20 mouse cellular contexts compared by ENCODE assay signal in the genomic region with DNA sequence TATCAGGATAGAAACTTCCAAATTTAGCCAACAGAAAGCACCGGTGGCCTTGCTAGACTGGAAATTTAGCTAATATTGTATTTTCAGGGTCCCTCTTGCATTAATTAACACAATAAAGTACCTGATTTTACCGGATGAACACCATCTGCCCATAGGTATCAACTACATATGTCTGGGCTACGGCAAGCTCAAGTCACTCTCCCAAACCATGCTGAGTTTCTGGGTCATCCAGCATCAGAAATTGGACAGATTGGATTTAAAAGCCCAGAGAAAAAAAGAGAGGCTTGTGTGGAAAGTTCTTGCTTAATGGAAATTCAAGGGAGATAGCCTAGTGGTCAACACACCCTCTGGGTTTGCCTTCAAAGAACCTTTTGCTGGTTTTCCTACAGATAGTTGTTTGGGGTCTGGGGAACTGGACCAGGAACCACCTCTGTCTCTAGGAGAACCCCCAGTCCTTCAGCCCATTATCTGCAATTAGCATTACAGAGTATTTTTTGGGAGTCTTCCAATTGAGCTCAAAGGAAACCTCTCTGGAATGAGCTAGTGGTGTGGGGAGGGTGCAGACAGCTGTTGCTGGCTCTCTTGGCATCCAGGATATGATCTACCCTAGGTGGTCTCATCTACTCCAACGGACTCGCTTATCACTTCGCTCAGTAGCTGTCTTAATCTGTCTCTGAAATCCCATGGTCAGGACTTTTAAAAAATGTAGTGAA.
DNase-seq lines count a peak whose midpoint lies in the region; ATAC-seq and TF ChIP-seq lines count a peak whose summit lies in the region.
"Had no signal": no experiment of that assay in that cellular context is flagged by ENCODE, and none has a peak within 500 bp of the region (broad histone marks: within the 10 kb centered on the region; RNA-seq: fewer than 3 reads in every experiment).

No protein-coding gene starts in this region.

- no peak overlapping the region for H3K4me3 ChIP-seq in heart, embryonic 16.5 days (ENCODE audit: low read length)
- no peak overlapping the region for H3K4me3 ChIP-seq in heart, embryonic 10.5 days
- no peak overlapping the region for H3K4me3 ChIP-seq in lung, embryonic 16.5 days (ENCODE audit: low read length)
- no peak overlapping the region for H3K4me3 ChIP-seq in lung, adult 2 months (replicated peaks; ENCODE audit: extremely low read depth, low read depth, low read length)
- H3K4me3 ChIP-seq in olfactory bulb, adult 2 months (ENCODE audit: insufficient read depth, low read depth, low read length) = no peak overlapping the region
- H3K4me3 ChIP-seq: forebrain, embryonic 12.5 days; left cerebral cortex, adult 2 months; liver, embryonic 13.5 days; megakaryocyte, embryonic 14.5 days; neural tube, embryonic 13.5 days had no signal

- peak; percentile 79 for ATAC-seq in cerebellum, adult (ENCODE audit: insufficient number of reproducible peaks, low FRiP score, low TSS enrichment)
- peak; percentile 74 for ATAC-seq in heart, embryonic 16.5 days (replicated peaks; ENCODE audit: extremely low read depth, insufficient read depth, low FRiP score)
- ATAC-seq in lung, embryonic 16.5 days (ENCODE audit: low read depth) = peak; percentile 97
- no peak for ATAC-seq in CD4-positive, CD25-positive, alpha-beta regulatory T cell, adult 4 months
- ATAC-seq: activated CD4-positive, CD25-positive, alpha-beta regulatory T cell, adult 4 months had no signal

- DNase-seq in cerebellum, postnatal 14 days = no peak
- no peak for DNase-seq in heart, embryonic 10.5 days (ENCODE audit: low spot score)
- no peak for DNase-seq in lung, adult 2 months
- DNase-seq: adrenal gland, postnatal 36 days; kidney, adult 2 months; liver, embryonic 13.5 days; right cerebral cortex, postnatal 4 days; thymus, postnatal 14 days had no signal

- WGBS in heart, embryonic 16.5 days = 67% methylated on average over 6 of the region's 6 CpGs
- 81% methylated on average over 6 of the region's 6 CpGs for WGBS in heart, embryonic 10.5 days
- WGBS in lung, embryonic 16.5 days = 75% methylated on average over 6 of the region's 6 CpGs
- 71% methylated on average over 6 of the region's 6 CpGs for WGBS in lung, adult 2 months
- 46% methylated on average over 6 of the region's 6 CpGs for WGBS in olfactory bulb, adult 2 months

- no peaks in the 10 kb centered on the region for H3K27me3 ChIP-seq in heart, embryonic 16.5 days (ENCODE audit: control insufficient read depth, insufficient read depth, low read length)
- H3K27me3 ChIP-seq in heart, embryonic 10.5 days (ENCODE audit: insufficient read depth, poor library complexity, severe bottlenecking) = no peaks in the 10 kb centered on the region
- H3K27me3 ChIP-seq in lung, embryonic 16.5 days (ENCODE audit: control insufficient read depth, insufficient read depth, low read depth, low read length) = no peaks in the 10 kb centered on the region
- H3K27me3 ChIP-seq: CH12.LX; forebrain, embryonic 12.5 days; liver, embryonic 13.5 days; megakaryocyte, embryonic 14.5 days; neural tube, embryonic 13.5 days had no signal

- H3K27ac ChIP-seq in heart, embryonic 16.5 days (ENCODE audit: low read length) = peak overlapping the region; percentile 25; the same call in 1 of the 2 replicates
- H3K27ac ChIP-seq in heart, embryonic 10.5 days = no peak overlapping the region
- peak overlapping the region; percentile 17; the same call in 1 of the 2 replicates for H3K27ac ChIP-seq in lung, embryonic 16.5 days (ENCODE audit: low read length)
- peak overlapping the region; percentile 65; the same call in 1 of the 2 replicates for H3K27ac ChIP-seq in olfactory bulb, adult 2 months (ENCODE audit: insufficient read depth, low read depth, low read length)
- H3K27ac ChIP-seq: forebrain, embryonic 12.5 days; hindbrain, embryonic 14.5 days; left cerebral cortex, adult 2 months; liver, embryonic 13.5 days; neural tube, embryonic 13.5 days had no signal

- H3K4me2 ChIP-seq in heart, embryonic 16.5 days (ENCODE audit: low read depth, low read length) = peak overlapping the region; percentile 5; the same call in 1 of the 2 replicates
- H3K4me2 ChIP-seq in lung, embryonic 16.5 days (ENCODE audit: low read depth, low read length) = no peak overlapping the region
- H3K4me2 ChIP-seq: forebrain, embryonic 12.5 days; hindbrain, embryonic 14.5 days; liver, embryonic 13.5 days; neural tube, embryonic 13.5 days had no signal

- TF ChIP-seq POLR2A in lung, adult 2 months (IDR thresholded peaks at IDR 0.05; ENCODE audit: borderline replicate concordance, extremely low read depth, low read depth, low read length) = no peak
- TF ChIP-seq POLR2A in olfactory bulb, adult 2 months (IDR thresholded peaks at IDR 0.05; ENCODE audit: insufficient read depth, low read depth, low read length) = no peak

- H3K4me1 ChIP-seq in heart, embryonic 16.5 days (ENCODE audit: control insufficient read depth, insufficient read depth, low read length) = peaks cover 17% of the 10 kb centered on the region
- no peaks in the 10 kb centered on the region for H3K4me1 ChIP-seq in heart, embryonic 10.5 days
- H3K4me1 ChIP-seq in lung, embryonic 16.5 days (replicated peaks; ENCODE audit: control insufficient read depth, insufficient read depth, low read length) = peaks cover 6% of the 10 kb centered on the region; the same call in 1 of the 2 replicates
- H3K4me1 ChIP-seq in lung, adult 2 months (ENCODE audit: control insufficient read depth, insufficient read depth, low read length) = no peaks in the 10 kb centered on the region
- H3K4me1 ChIP-seq in olfactory bulb, adult 2 months (ENCODE audit: control insufficient read depth, insufficient read depth, low read length) = peaks cover 12% of the 10 kb centered on the region
- H3K4me1 ChIP-seq: liver, embryonic 13.5 days had no signal

- no peaks in the 10 kb centered on the region for H3K9me3 ChIP-seq in heart, embryonic 16.5 days (replicated peaks; ENCODE audit: control insufficient read depth, low read length)
- H3K9me3 ChIP-seq in heart, embryonic 10.5 days = no peaks in the 10 kb centered on the region
- no peaks in the 10 kb centered on the region for H3K9me3 ChIP-seq in lung, embryonic 16.5 days (ENCODE audit: control insufficient read depth, low read length)
- H3K9me3 ChIP-seq: forebrain, embryonic 12.5 days; liver, embryonic 13.5 days; megakaryocyte, embryonic 14.5 days; neural tube, embryonic 13.5 days had no signal

- TF ChIP-seq CTCF in lung, adult 2 months (IDR thresholded peaks at IDR 0.05; ENCODE audit: insufficient read depth, low read length) = no peak
- no peak for TF ChIP-seq CTCF in olfactory bulb, adult 2 months (IDR thresholded peaks at IDR 0.05; ENCODE audit: insufficient read depth, low read depth, low read length)

- H3K9ac ChIP-seq in heart, embryonic 16.5 days (ENCODE audit: low read length) = no peak overlapping the region
- H3K9ac ChIP-seq in lung, embryonic 16.5 days (ENCODE audit: low read length) = no peak overlapping the region
- H3K9ac ChIP-seq: forebrain, embryonic 12.5 days; hindbrain, embryonic 14.5 days; liver, embryonic 13.5 days; neural tube, embryonic 13.5 days had no signal

- H3K36me3 ChIP-seq in heart, embryonic 16.5 days (ENCODE audit: control insufficient read depth, insufficient read depth) = peaks cover 36% of the 10 kb centered on the region
- H3K36me3 ChIP-seq in heart, embryonic 10.5 days = peaks cover 53% of the 10 kb centered on the region
- peaks cover 36% of the 10 kb centered on the region for H3K36me3 ChIP-seq in lung, embryonic 16.5 days (ENCODE audit: control insufficient read depth, insufficient read depth, low read length)
- H3K36me3 ChIP-seq: liver, embryonic 13.5 days had no signal
